Mouse (Mus musculus): Measurements from ENCODE around the gene Ckmt2. TPM values are rescaled to one million over a fixed set of nuclear protein-coding genes. Genes with fewer than 3 reads are reported as not detected.
A peak's percentile ranks its signal among the peaks of the same experiment; 100 is the strongest.

Ckmt2 gene
- polyA plus RNA-seq, 1 experiment from 2014 or later: 23.8 TPM

DNA sequence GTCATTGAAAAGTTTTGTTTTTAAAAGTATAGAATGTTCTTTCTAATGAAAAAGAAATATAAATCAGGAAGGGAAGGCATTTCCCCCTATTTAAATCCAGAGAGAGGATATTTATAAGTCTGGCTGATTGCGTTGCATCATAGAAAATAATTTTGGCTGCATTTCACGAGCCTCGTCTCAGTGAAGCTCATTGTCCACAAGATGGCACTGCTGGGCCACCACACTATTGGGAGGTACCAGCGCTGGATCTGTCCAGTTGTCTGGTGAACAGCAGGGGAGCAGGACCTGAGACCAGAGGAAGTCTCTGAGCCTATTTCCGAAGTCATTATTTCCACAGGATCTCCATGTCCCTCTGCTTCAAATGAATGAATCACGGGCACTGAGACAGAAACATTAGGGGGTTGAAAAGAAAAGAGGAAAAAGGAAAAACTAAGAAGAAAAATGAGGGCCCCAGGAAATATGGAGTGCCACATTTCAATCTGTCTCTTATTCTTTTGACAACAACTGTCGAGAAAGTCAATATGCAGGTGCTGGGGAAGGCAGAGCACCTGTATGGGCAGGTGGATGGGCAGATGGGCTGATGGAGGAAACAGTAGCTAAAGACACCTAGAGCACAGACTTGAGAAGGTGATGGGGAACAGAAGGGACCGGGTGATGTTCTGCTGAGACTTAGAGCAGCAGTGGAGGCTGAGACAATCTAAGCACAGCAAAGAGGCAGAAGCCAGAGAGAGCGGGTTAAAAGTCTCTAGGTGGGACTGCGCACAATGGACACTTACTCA, 31.7 kb upstream of the Ckmt2 start:
- Histone ChIP-seq H3K27me3 (ENCODE audit: control insufficient read depth, insufficient read depth, low read length) (no peaks in the 10 kb centered on the region), H3K4me2 (ENCODE audit: low read depth, low read length) (no peak overlapping the region), H3K27ac (ENCODE audit: low read length) (no peak overlapping the region), H3K9me3 (replicated peaks; ENCODE audit: control insufficient read depth, low read length) (no peaks in the 10 kb centered on the region), H3K4me3 (replicated peaks; ENCODE audit: low read length) (no peak overlapping the region), H3K9ac (ENCODE audit: low read length) (no peak overlapping the region), H3K36me3 (ENCODE audit: control insufficient read depth, insufficient read depth, low read length) (no peaks in the 10 kb centered on the region), H3K4me1 (ENCODE audit: control insufficient read depth, insufficient read depth, low read length) (no peaks in the 10 kb centered on the region)
- WGBS: 39% methylated on average over 10 of the region's 10 CpGs
- peak; percentile 70 for ATAC-seq (ENCODE audit: insufficient read depth, low FRiP score)

DNA sequence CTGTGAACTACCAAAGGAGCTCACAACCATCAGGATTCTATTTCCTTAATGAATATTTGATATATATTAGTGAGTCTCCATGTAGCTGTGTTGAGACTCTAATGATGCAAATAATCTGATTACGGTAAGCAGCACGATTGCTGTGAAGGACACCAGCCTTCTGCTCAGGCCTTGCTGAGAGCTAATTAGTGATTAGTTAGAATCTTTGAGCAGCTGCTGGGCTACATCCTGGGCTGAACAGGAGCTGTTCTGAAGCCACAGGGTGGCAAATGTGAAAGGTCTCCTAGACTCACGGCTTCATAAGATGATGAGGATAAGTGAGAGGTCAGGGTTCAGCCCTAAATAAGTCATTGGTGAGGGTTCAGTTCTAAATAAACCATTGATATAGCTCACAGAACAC, 29.7 kb upstream of the Ckmt2 start:
- H3K4me3 ChIP-seq (replicated peaks; ENCODE audit: low read length): no peak overlapping the region
- no peak for ATAC-seq (ENCODE audit: insufficient read depth, low FRiP score)
- no peaks in the 10 kb centered on the region for H3K27me3 ChIP-seq (ENCODE audit: control insufficient read depth, insufficient read depth, low read length)
- no peaks in the 10 kb centered on the region for H3K9me3 ChIP-seq (replicated peaks; ENCODE audit: control insufficient read depth, low read length)
- H3K36me3 ChIP-seq (ENCODE audit: control insufficient read depth, insufficient read depth, low read length): no peaks in the 10 kb centered on the region
- H3K4me1 ChIP-seq (ENCODE audit: control insufficient read depth, insufficient read depth, low read length): no peaks in the 10 kb centered on the region
- no peak overlapping the region for H3K27ac ChIP-seq (ENCODE audit: low read length)
- no peak overlapping the region for H3K9ac ChIP-seq (ENCODE audit: low read length)
- 63% methylated on average over 3 of the region's 3 CpGs for WGBS
- no peak overlapping the region for H3K4me2 ChIP-seq (ENCODE audit: low read depth, low read length)

DNA sequence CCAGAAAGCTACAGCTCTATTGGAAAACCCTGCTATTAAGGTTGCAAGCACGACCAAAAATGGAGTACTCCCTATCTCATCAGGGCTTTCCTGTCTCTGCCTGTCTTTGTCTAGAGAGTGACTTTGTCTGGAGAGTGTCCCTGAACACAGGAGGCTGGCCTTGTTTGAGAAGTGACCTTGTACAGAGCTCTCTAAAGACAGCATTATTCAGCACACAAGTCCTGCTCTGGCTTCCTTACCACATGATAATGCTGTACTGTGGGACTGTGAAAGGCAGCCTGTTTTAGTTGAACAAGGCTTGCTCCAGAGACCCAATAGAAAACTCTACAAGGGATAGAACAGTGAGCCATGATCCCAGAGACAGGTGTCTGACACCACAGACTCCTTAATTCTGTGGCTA, 19.8 kb upstream of the Ckmt2 start:
- no peaks in the 10 kb centered on the region for H3K9me3 ChIP-seq (replicated peaks; ENCODE audit: control insufficient read depth, low read length)
- no peak overlapping the region for H3K9ac ChIP-seq (ENCODE audit: low read length)
- H3K27ac ChIP-seq (ENCODE audit: low read length): no peak overlapping the region
- 60% methylated on average over 1 of the region's 1 CpGs for WGBS
- H3K36me3 ChIP-seq (ENCODE audit: control insufficient read depth, insufficient read depth, low read length): no peaks in the 10 kb centered on the region
- H3K4me3 ChIP-seq (replicated peaks; ENCODE audit: low read length): no peak overlapping the region
- no peaks in the 10 kb centered on the region for H3K27me3 ChIP-seq (ENCODE audit: control insufficient read depth, insufficient read depth, low read length)
- H3K4me1 ChIP-seq (ENCODE audit: control insufficient read depth, insufficient read depth, low read length): no peaks in the 10 kb centered on the region
- no peak for ATAC-seq (ENCODE audit: insufficient read depth, low FRiP score)
- no peak overlapping the region for H3K4me2 ChIP-seq (ENCODE audit: low read depth, low read length)

DNA sequence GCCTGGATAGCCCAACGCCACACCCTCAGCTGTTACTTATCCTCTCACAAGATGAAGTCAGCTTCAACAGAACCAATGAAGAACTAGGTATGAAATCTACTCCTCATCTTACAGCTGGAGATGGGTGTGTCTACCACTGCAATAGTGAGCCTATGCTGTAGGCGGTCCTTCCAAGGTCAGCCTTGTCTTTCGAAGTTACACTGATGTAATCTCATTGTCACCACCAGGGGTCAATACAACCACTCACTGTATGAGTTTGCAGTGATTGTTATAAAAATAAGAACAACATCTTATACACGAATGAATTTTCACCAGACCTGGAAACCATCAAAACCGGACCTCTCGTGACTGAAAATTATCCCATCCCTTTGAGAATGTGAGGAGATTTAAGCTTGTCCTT, 16.4 kb upstream of the Ckmt2 start:
- no peak overlapping the region for H3K9ac ChIP-seq (ENCODE audit: low read length)
- H3K27ac ChIP-seq (ENCODE audit: low read length): no peak overlapping the region
- H3K36me3 ChIP-seq (ENCODE audit: control insufficient read depth, insufficient read depth, low read length): no peaks in the 10 kb centered on the region
- no peak for ATAC-seq (ENCODE audit: insufficient read depth, low FRiP score)
- H3K4me2 ChIP-seq (ENCODE audit: low read depth, low read length): no peak overlapping the region
- H3K9me3 ChIP-seq (replicated peaks; ENCODE audit: control insufficient read depth, low read length): no peaks in the 10 kb centered on the region
- no peaks in the 10 kb centered on the region for H3K4me1 ChIP-seq (ENCODE audit: control insufficient read depth, insufficient read depth, low read length)
- 62% methylated on average over 6 of the region's 6 CpGs for WGBS
- H3K27me3 ChIP-seq (ENCODE audit: control insufficient read depth, insufficient read depth, low read length): no peaks in the 10 kb centered on the region
- H3K4me3 ChIP-seq (replicated peaks; ENCODE audit: low read length): no peak overlapping the region

DNA sequence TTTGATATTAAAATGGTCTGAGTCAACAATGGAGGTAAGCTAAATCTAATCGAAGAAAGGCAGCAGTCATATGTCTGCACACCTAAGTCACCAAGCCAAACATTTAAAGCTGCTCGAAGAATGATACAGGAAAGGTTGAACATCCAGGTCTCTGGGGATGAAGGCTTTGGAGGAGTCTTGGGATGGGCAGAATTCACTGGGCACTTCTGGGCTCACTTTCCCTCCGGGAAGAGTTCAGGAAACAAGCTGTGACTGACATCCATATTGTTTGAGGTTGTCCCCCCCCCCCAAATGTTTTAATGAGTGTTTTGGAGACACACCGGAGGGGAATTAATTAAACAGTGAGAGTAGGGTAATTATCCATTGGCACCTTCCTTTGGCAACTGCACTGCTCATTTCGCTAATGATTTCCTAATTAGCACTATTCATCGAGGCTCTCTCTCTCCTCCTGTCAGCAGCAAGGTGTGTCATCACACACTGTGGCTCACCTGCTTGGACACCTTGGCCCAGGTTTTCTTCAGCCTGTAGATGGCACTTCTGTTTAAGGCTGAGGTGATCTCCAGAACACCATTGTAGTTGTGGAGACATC, 13.4 kb upstream of the Ckmt2 start:
- no peak for ATAC-seq (ENCODE audit: insufficient read depth, low FRiP score)
- Histone ChIP-seq H3K4me1 (ENCODE audit: control insufficient read depth, insufficient read depth, low read length) (no peaks in the 10 kb centered on the region), H3K9me3 (replicated peaks; ENCODE audit: control insufficient read depth, low read length) (no peaks in the 10 kb centered on the region), H3K9ac (ENCODE audit: low read length) (no peak overlapping the region), H3K36me3 (ENCODE audit: control insufficient read depth, insufficient read depth, low read length) (no peaks in the 10 kb centered on the region), H3K4me2 (ENCODE audit: low read depth, low read length) (no peak overlapping the region), H3K27me3 (ENCODE audit: control insufficient read depth, insufficient read depth, low read length) (no peaks in the 10 kb centered on the region), H3K4me3 (replicated peaks; ENCODE audit: low read length) (no peak overlapping the region), H3K27ac (ENCODE audit: low read length) (no peak overlapping the region)
- WGBS: 87% methylated on average over 6 of the region's 6 CpGs

DNA sequence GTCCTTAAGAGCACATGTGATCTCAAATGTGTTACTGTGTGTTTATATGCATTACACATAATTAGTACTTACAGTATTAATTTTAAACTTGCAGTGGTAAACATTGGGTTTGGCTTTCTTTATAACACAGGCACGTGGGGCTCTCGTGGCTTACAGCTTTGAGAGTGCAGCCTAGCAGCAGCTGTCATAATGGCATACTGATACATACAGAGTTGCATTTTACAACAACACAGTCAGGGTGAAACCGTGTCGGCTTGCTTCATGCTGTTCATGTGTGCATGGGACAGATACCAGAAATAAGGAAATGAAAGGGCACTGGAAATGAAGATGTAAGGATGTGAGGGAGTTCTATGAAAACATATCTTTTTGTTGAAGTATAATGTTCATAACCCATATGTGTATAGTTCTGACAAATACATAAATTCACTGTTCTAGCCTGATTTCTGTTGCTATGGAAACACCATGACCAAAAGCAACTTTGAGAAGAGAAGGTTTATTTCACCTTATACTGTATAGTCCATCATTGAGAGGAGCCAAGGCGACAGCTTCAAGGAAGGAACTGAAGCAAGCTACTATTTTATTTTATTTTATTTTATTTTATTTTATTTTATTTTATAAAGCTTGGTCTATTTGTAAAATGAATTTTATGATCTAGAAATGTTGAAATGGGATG, 8.2 kb upstream of the Ckmt2 start:
- H3K36me3 ChIP-seq (ENCODE audit: control insufficient read depth, insufficient read depth, low read length): no peaks in the 10 kb centered on the region
- H3K4me2 ChIP-seq (ENCODE audit: low read depth, low read length): no peak overlapping the region
- H3K9me3 ChIP-seq (replicated peaks; ENCODE audit: control insufficient read depth, low read length): no peaks in the 10 kb centered on the region
- no peak for ATAC-seq (ENCODE audit: insufficient read depth, low FRiP score)
- WGBS: 66% methylated on average over 5 of the region's 5 CpGs
- H3K27ac ChIP-seq (ENCODE audit: low read length): no peak overlapping the region
- H3K27me3 ChIP-seq (ENCODE audit: control insufficient read depth, insufficient read depth, low read length): no peaks in the 10 kb centered on the region
- H3K4me1 ChIP-seq (ENCODE audit: control insufficient read depth, insufficient read depth, low read length): no peaks in the 10 kb centered on the region
- no peak overlapping the region for H3K9ac ChIP-seq (ENCODE audit: low read length)
- H3K4me3 ChIP-seq (replicated peaks; ENCODE audit: low read length): no peak overlapping the region

DNA sequence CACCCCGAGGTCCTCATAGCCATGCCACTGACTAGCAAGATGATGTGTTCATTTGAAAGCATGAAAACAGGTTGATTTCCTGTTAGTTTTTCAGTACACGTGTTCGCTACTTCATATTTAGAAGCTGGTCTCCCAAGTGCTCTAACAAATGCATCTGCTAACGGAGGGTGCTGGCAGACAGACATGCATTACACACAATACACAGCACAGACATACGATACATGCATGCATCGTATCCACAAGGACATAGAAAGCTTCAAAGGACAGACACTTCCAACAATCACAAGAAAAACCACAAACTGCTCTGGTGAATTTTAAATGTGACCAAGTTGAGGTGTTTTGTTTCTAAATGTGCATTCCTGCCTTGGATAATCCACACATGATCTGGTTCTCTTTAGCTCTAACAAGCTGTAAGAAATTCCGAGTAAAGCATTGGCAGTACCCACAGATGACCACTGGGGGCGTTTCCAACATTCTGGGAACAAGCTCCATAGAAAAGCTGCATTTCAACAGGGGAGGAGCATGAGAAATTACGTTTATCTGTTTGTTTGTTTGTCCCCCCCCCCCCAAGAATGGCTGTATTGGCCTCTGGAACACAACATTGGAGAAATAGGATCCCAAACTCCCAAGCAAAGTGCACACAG, 5.3 kb upstream of the Ckmt2 start:
- Histone ChIP-seq H3K27ac (ENCODE audit: low read length) (no peak overlapping the region), H3K4me2 (ENCODE audit: low read depth, low read length) (no peak overlapping the region), H3K27me3 (ENCODE audit: control insufficient read depth, insufficient read depth, low read length) (no peaks in the 10 kb centered on the region), H3K4me1 (ENCODE audit: control insufficient read depth, insufficient read depth, low read length) (no peaks in the 10 kb centered on the region), H3K4me3 (replicated peaks; ENCODE audit: low read length) (no peak overlapping the region), H3K9me3 (replicated peaks; ENCODE audit: control insufficient read depth, low read length) (no peaks in the 10 kb centered on the region), H3K9ac (ENCODE audit: low read length) (no peak overlapping the region), H3K36me3 (ENCODE audit: control insufficient read depth, insufficient read depth, low read length) (no peaks in the 10 kb centered on the region)
- ATAC-seq (ENCODE audit: insufficient read depth, low FRiP score): no peak
- WGBS: 63% methylated on average over 9 of the region's 9 CpGs

DNA sequence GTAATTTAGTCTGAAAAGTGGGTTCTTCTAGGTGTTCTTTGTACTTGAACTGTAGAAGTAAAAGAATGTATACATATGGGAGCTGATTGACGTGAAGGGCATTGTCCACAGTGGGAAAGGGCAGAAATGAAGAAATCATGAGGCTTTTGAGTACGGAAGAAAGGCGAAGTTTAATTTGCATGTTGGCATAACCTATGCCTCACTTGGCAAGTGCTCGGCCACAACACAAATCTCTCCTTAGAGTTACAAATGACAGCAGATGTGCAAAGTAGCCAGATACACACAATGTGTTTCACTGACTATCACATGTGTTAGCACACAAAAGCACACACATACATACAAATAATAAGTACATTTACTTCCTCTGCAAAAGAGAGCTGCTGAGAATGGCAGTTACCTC, 3.6 kb upstream of the Ckmt2 start:
- H3K9me3 ChIP-seq (replicated peaks; ENCODE audit: control insufficient read depth, low read length): no peaks in the 10 kb centered on the region
- no peak overlapping the region for H3K9ac ChIP-seq (ENCODE audit: low read length)
- no peak overlapping the region for H3K27ac ChIP-seq (ENCODE audit: low read length)
- no peak for ATAC-seq (ENCODE audit: insufficient read depth, low FRiP score)
- no peaks in the 10 kb centered on the region for H3K36me3 ChIP-seq (ENCODE audit: control insufficient read depth, insufficient read depth, low read length)
- H3K4me2 ChIP-seq (ENCODE audit: low read depth, low read length): no peak overlapping the region
- H3K4me3 ChIP-seq (replicated peaks; ENCODE audit: low read length): no peak overlapping the region
- H3K4me1 ChIP-seq (ENCODE audit: control insufficient read depth, insufficient read depth, low read length): no peaks in the 10 kb centered on the region
- H3K27me3 ChIP-seq (ENCODE audit: control insufficient read depth, insufficient read depth, low read length): no peaks in the 10 kb centered on the region
- 86% methylated on average over 4 of the region's 4 CpGs for WGBS

DNA sequence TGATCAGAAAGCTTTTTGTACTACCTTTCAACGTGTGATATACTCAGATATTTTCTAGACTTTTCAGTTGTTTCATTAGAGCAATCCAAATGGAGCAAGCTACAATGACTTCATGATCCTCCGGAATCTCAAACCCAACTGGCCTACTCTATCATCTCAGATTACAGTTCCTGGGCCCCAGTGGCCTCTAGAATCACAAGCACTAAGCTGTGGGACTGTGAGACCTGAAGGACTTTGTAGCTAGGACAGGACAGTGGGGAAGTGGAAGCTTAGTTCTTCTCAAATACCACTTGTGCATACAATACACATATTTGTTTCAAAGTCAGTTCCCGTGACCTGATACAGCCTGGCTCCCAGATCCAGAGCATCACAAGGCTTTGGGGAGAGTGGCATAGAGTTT, 1.3 kb upstream of the Ckmt2 start:
- ATAC-seq (ENCODE audit: insufficient read depth, low FRiP score): no peak
- no peak overlapping the region for H3K27ac ChIP-seq (ENCODE audit: low read length)

More for the DNA sequence above, 1.3 kb upstream of the Ckmt2 start:
- Histone ChIP-seq H3K4me1 (ENCODE audit: control insufficient read depth, insufficient read depth, low read length) (no peaks in the 10 kb centered on the region), H3K4me2 (ENCODE audit: low read depth, low read length) (no peak overlapping the region), H3K4me3 (replicated peaks; ENCODE audit: low read length) (no peak overlapping the region), H3K36me3 (ENCODE audit: control insufficient read depth, insufficient read depth, low read length) (no peaks in the 10 kb centered on the region), H3K9ac (ENCODE audit: low read length) (no peak overlapping the region), H3K9me3 (replicated peaks; ENCODE audit: control insufficient read depth, low read length) (no peaks in the 10 kb centered on the region), H3K27me3 (ENCODE audit: control insufficient read depth, insufficient read depth, low read length) (no peaks in the 10 kb centered on the region)
- WGBS: 81% methylated on average over 3 of the region's 3 CpGs
